Mouse (Mus musculus) adrenal gland, adult 2 months (tissue): ENCODE results near the gene Eif3l. TPM values are rescaled to one million over a fixed set of nuclear protein-coding genes. Genes with fewer than 3 reads are reported as not detected.

ENCODE experiments used
- DNase-seq: peaks from one replicate; pipeline ENCODE4 v3.0.0; 2021
- polyA plus RNA-seq: library from polyadenylated mRNA; depleted of rRNA; stranded (reverse); fragments of >200 nt; gene quantifications from 2 replicates; pipeline ENCODE4 v1.2.3, GENCODE M21; 2012; rRNA removed
- total RNA-seq, 2 experiments: library from RNA; stranded (reverse); gene quantifications; 2 replicates each; pipeline ENCODE4 v1.2.3; 2021

The Eif3l gene
- total and polyA plus RNA-seq, 3 experiments, result 119 to 160 (median 136) TPM

- DNase-seq, result no peak
Observed at GRCm38 (mm10) chr15:79124331-79124875, 49.4 kb downstream of the Eif3l start.

GRCm38 (mm10) chr15:79126217-79126932 lies 51.4 kb downstream of the Eif3l start:
- peak; percentile 66 for DNase-seq

GRCm38 (mm10) chr15:79127101-79127500 lies 52.1 kb downstream of the Eif3l start:
- DNase-seq, result no peak

GRCm38 (mm10) chr15:79128208-79128607 lies 53.2 kb downstream of the Eif3l start:
- DNase-seq, result no peak

- DNase-seq, result peak; percentile 46
Observed at GRCm38 (mm10) chr15:79129311-79129710, 54.3 kb downstream of the Eif3l start.

- DNase-seq, result peak; percentile 47
Observed at GRCm38 (mm10) chr15:79130782-79131181, 55.8 kb downstream of the Eif3l start.

GRCm38 (mm10) chr15:79131442-79131841 lies 56.5 kb downstream of the Eif3l start:
- DNase-seq, result peak; percentile 95

GRCm38 (mm10) chr15:79133191-79133661 lies 58.2 kb downstream of the Eif3l start:
- DNase-seq, result peak; percentile 66

GRCm38 (mm10) chr15:79134496-79135270 lies 59.7 kb downstream of the Eif3l start:
- DNase-seq, result no peak

GRCm38 (mm10) chr15:79135332-79135731 lies 60.4 kb downstream of the Eif3l start:
- no peak for DNase-seq

- no peak for DNase-seq
Observed at GRCm38 (mm10) chr15:79135783-79136575, 61.0 kb downstream of the Eif3l start.

GRCm38 (mm10) chr15:79139640-79140039 lies 64.7 kb downstream of the Eif3l start:
- DNase-seq, result no peak

GRCm38 (mm10) chr15:79140866-79141565 lies 66.0 kb downstream of the Eif3l start, which contains the start of the genes Polr2f and 1700088E04Rik:
Gene Polr2f (plus strand): TSS chr15:79141009.
Gene 1700088E04Rik (minus strand): TSS chr15:79141253.
- DNase-seq, result peak; percentile 96

- no peak for DNase-seq
Observed at GRCm38 (mm10) chr15:79141566-79141917, 66.6 kb downstream of the Eif3l start.

GRCm38 (mm10) chr15:79143316-79143715 lies 68.3 kb downstream of the Eif3l start:
- DNase-seq, result no peak

Other genes with a start within 250 kb of the Eif3l start
- gene Cdc42ep1, start 232.6 kb upstream of the Eif3l start, total RNA-seq, result 10 to 100 TPM; 36.9 to 57.2 TPM
- 100 and 122 TPM in 2 replicates for gene Cdc42ep1, start 232.6 kb upstream of the Eif3l start, polyA plus RNA-seq
- 1 to 10 TPM in 1 of 2 experiments, under 1 TPM in 1; 0.52 to 1.8 TPM for gene Lgals2, start 219.7 kb upstream of the Eif3l start, total RNA-seq
- 0.73 and 0.74 TPM in 2 replicates for gene Lgals2, start 219.7 kb upstream of the Eif3l start, polyA plus RNA-seq
- gene Gga1, start 198.0 kb upstream of the Eif3l start, total RNA-seq, result 10 to 100 TPM; 51.9 to 56.2 TPM
- 138 and 147 TPM in 2 replicates for gene Gga1, start 198.0 kb upstream of the Eif3l start, polyA plus RNA-seq
- gene Gm49510, start 175.5 kb upstream of the Eif3l start, total RNA-seq, result not detected
- gene Gm49510, start 175.5 kb upstream of the Eif3l start, polyA plus RNA-seq, result not detected in 2 replicates
- 10 to 100 TPM in 1 of 2 experiments, 1 to 10 TPM in 1; 4.6 to 11.0 TPM for gene Sh3bp1, start 175.4 kb upstream of the Eif3l start, total RNA-seq
- gene Sh3bp1, start 175.4 kb upstream of the Eif3l start, polyA plus RNA-seq, result 54.1 and 60.0 TPM in 2 replicates
- 1 to 10 TPM; 2.4 to 5.7 TPM for gene Pdxp, start 161.3 kb upstream of the Eif3l start, total RNA-seq
- gene Pdxp, start 161.3 kb upstream of the Eif3l start, polyA plus RNA-seq, result 18.8 and 30.1 TPM in 2 replicates
- gene Lgals1, start 148.5 kb upstream of the Eif3l start, total RNA-seq, result 100 to 1,000 TPM; 386 to 613 TPM
- gene Lgals1, start 148.5 kb upstream of the Eif3l start, polyA plus RNA-seq, result 341 and 382 TPM in 2 replicates
- gene Nol12, start 140.2 kb upstream of the Eif3l start, total RNA-seq, result 10 to 100 TPM; 42.0 to 57.2 TPM
- 21.3 and 22.5 TPM in 2 replicates for gene Nol12, start 140.2 kb upstream of the Eif3l start, polyA plus RNA-seq
- gene Triobp, start 127.5 kb upstream of the Eif3l start, total RNA-seq, result 100 to 1,000 TPM in 1 of 2 experiments, 10 to 100 TPM in 1; 93.7 to 129 TPM
- 101 and 134 TPM in 2 replicates for gene Triobp, start 127.5 kb upstream of the Eif3l start, polyA plus RNA-seq
- 100 to 1,000 TPM in 1 of 2 experiments, 10 to 100 TPM in 1; 94.6 to 204 TPM for gene H1f0, start 46.7 kb upstream of the Eif3l start, total RNA-seq
- 109 and 135 TPM in 2 replicates for gene H1f0, start 46.7 kb upstream of the Eif3l start, polyA plus RNA-seq
- gene Galr3, start 33.3 kb upstream of the Eif3l start, total RNA-seq, result under 1 TPM in 1 of 2 experiments, not detected in 1; 0.28 TPM
- 1.4 and 4.2 TPM in 2 replicates for gene Galr3, start 33.3 kb upstream of the Eif3l start, polyA plus RNA-seq
- 10 to 100 TPM; 20.1 to 27.2 TPM for gene Ankrd54, start 12.3 kb upstream of the Eif3l start, total RNA-seq
- 91.9 and 101 TPM in 2 replicates for gene Ankrd54, start 12.3 kb upstream of the Eif3l start, polyA plus RNA-seq
- 10 to 100 TPM; 36.5 to 49.5 TPM for gene Micall1, start 33.7 kb downstream of the Eif3l start, total RNA-seq
- gene Micall1, start 33.7 kb downstream of the Eif3l start, polyA plus RNA-seq, result 61.7 and 65.0 TPM in 2 replicates
- 100 to 1,000 TPM in 1 of 2 experiments, 10 to 100 TPM in 1; 92.8 to 151 TPM for gene Polr2f, start 65.8 kb downstream of the Eif3l start, total RNA-seq
- 48.1 and 48.3 TPM in 2 replicates for gene Polr2f, start 65.8 kb downstream of the Eif3l start, polyA plus RNA-seq
- 1 to 10 TPM; 5.2 to 9.9 TPM for gene 1700088E04Rik, start 66.1 kb downstream of the Eif3l start, total RNA-seq
- 8.1 and 10.8 TPM in 2 replicates for gene 1700088E04Rik, start 66.1 kb downstream of the Eif3l start, polyA plus RNA-seq
- 1 to 10 TPM in 1 of 2 experiments, under 1 TPM in 1; 0.89 to 2.5 TPM for gene Sox10, start 90.1 kb downstream of the Eif3l start, total RNA-seq
- gene Sox10, start 90.1 kb downstream of the Eif3l start, polyA plus RNA-seq, result 3.9 and 5.5 TPM in 2 replicates
- gene Pick1, start 154.0 kb downstream of the Eif3l start, total RNA-seq, result 10 to 100 TPM; 14.6 to 18.5 TPM
- gene Pick1, start 154.0 kb downstream of the Eif3l start, polyA plus RNA-seq, result 17.4 and 19.7 TPM in 2 replicates
- not detected for gene Gm49486, start 154.2 kb downstream of the Eif3l start, total RNA-seq
- gene Gm49486, start 154.2 kb downstream of the Eif3l start, polyA plus RNA-seq, result not detected in 2 replicates
- gene Slc16a8, start 179.6 kb downstream of the Eif3l start, total RNA-seq, result not detected
- gene Slc16a8, start 179.6 kb downstream of the Eif3l start, polyA plus RNA-seq, result 0.07 and 0.61 TPM in 2 replicates
- under 1 TPM in 1 of 2 experiments, not detected in 1; 0.24 TPM for gene Baiap2l2, start 210.4 kb downstream of the Eif3l start, total RNA-seq
- gene Baiap2l2, start 210.4 kb downstream of the Eif3l start, polyA plus RNA-seq, result 1.5 and 8.5 TPM in 2 replicates